Mouse (Mus musculus) testis, postnatal 14 days (tissue): ENCODE data around the gene H2-M3.
"Not testable (repeated sequence)": the region's sequence is repeated elsewhere in the genome, so short reads cannot be mapped to it uniquely, and the experiment has no call there.

Source experiments
- DNase-seq: peaks from one replicate; pipeline ENCODE4 v3.0.0; 2021; ENCODE audit warnings: low spot score

Gene H2-M3

DNA sequence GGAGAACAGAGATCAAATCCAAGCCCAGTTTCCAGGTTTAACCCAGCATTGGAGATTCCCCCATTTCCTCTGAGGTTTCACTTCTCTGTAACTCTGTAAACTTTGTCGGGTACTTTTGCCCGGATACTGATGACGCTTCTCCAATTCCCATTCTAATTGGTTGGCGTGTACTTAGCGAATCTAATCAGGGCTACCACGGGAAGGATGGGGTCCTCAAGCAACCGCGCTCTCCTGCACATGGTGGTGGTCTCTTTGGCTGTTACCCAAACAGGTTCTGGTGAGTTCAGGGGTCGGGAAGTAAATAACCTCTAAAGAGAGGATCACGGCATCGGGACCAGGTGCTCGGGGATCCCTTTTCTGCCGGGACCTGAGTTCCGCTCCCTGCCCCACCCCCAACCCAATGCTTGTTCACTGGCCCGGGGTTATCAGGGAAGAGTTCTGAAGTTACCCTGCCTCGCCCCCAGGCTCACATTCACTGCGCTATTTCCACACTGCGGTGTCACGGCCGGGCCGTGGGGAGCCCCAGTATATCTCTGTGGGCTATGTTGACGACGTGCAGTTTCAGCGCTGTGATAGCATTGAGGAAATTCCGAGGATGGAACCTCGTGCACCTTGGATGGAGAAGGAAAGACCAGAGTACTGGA, at the start of gene H2-M3:
Gene H2-M3 (plus strand): TSS at position 163 of the 644 bp plus-strand sequence.
- DNase-seq, result peak; percentile 79

DNA sequence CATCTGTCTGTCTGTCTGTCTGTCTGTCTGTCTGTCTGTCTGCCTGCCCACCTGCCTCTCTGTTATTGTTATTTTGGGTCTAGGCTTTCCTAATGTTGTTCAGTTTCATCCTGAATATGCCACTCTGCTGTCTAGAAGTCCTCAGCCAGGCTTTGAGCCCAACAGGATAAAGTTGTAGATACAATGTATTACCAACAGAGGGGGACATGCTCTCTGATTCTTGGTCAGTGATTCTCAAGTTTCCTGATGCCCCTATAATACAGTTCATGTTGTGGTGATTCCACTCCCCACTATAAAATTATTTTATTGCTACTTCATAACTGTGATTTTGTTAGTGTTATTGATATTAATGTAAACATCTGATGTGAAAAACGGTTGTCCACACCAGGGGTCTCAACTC, 48.1 kb upstream of the H2-M3 start:
- no peak for DNase-seq

- not testable (repeated sequence) for DNase-seq
Observed at GRCm38 (mm10) chr17:37237230-37237629, 32.8 kb upstream of the H2-M3 start, which contains the start of gene Olfr97. Gene Olfr97 (minus strand): TSS chr17:37237330.

DNA sequence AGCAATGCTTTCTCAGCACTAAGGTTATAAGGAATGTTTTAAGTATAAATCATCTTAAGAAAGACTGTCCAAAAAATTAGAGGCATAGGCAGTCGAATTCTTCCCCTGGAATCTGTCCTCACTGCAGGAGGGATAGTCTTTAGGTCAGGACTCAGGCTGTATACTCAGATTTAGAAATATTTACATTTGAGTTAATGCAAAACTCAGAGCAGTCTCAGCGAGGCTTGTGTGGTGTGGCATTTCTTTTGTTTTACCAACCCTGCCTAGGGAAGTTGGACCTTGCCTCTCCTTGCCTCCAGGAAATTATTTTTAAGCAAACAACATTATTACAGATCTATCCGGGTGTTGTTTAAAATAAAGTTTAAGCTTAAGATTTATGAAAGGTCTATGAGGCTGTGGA, 27.8 kb upstream of the H2-M3 start:
- DNase-seq, result no peak

DNA sequence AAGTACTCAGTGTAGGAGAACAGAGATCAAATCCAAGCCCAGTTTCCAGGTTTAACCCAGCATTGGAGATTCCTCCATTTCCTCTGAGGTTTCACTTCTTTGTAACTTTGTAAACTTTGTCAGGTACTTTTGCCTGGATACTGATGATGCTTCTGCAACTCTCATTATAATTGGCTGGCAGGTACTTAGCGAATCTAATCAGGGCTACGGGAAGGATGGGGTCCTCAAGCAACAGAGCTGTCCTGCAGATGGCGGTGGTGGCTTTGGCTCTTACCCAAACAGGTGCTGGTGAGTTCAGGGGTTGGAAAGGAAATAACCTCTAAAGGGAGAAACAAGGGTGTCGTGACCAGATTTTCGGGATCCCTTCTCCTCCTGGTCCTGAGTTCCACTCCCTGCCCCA, 23.3 kb upstream of the H2-M3 start:
- peak; percentile 12 for DNase-seq

DNA sequence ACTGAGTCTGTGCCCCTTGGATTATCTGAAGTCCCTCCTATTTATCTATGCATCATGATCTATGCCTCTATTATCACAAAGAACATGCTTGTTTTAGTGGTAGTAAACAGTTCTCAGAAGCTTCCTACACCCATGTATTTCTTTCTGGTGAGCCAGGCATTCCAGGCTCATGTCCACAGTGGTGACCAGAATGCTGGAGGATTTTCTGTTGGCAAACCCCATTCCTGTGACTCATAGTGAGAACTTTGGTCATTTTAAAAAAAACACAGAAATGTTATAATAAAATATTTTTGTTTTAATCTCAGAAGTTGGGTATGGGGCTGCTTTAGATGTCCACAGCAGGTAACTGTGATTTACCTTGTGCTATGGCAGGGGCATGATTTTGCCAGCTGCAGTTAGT, 20.6 kb upstream of the H2-M3 start:
- DNase-seq, result no peak

DNA sequence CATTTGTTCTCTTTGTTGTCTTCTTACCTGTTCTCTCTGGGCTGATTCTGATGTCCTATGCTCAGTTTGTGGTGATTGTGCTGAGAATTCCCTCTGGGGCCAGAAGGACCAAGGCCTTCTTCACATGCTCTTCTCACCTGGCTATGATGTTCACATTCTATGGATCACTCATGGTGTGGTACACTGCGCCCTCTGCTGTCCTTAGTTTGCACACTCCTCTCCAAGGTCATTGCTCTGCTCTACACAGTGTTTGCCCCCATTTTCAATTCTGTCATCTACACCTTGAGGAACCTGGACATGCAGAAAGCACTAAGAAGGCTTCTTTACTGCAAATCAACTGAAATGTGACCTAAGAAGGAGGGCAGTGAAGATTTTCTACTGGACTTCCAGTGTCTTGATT, 19.5 kb upstream of the H2-M3 start:
- no peak for DNase-seq

DNA sequence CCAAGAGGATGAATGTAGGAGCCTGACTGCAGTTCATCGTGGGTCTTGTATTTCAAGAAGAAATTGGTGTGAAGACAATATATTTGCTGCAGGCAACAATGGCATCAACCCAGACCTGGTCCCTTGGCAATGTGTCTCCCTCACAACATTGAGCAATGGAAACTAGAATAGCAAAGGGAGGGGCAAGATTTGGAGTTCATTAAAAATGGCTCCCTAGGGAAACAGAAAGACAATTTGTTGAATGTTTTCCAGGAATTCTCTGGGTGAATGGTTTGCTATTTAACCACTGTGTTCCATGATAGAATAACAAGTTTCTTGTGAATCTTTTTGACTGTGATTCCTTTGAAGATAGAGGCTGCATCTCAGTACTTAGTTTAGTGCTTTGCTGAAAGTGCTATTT, 6.4 kb upstream of the H2-M3 start, which contains the start of gene Olfr98:
Gene Olfr98 (minus strand): TSS at position 124 of the 400 bp plus-strand sequence.
- no peak for DNase-seq

DNA sequence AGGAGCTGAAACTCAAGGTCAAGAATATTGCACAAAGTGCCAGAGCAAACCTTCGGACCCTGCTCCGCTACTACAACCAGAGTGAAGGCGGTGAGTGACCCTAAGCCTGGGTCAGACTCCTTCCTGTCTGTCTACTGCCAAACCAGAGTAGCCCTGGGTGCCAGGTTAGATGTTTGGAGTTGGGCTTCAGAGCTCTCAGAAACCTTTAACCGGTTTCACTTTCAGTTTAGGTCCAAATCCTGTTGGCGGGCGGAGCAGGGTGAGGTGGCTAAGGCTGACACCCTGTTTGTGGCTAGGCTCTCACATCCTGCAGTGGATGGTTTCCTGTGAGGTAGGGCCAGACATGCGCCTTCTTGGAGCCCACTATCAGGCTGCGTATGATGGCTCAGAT, 677 bp downstream of the H2-M3 start:
- DNase-seq, result peak; percentile 7

DNA sequence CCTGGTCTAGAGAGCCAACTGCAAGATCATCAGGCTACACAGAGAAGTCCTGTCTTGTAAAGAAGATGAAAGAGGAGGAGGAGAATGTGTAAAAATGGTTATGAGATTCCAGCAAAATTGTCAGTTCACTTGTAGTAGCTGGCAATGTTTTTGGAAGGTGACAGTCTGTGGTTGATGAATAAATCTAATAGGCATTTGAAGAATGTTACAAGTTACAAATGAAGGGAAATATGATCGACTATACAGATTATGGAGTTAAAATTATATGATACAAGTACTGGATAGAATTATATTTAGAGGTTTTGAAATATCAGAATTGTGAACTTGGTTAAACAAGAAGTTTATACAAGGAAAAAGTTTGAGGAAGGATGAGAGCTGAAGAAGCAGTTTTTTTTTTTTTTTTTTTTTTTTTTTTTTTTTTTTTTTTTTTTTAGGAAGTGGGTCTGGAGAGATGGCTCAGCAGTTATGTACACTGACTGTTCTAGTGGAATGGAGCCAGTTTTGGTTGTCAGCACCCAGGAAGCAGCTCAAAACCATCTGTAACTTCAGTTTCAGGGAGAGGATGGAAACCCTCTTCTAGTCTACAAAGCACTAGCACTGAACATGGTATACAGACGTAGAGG, 5.7 kb downstream of the H2-M3 start:
- no peak for DNase-seq

DNA sequence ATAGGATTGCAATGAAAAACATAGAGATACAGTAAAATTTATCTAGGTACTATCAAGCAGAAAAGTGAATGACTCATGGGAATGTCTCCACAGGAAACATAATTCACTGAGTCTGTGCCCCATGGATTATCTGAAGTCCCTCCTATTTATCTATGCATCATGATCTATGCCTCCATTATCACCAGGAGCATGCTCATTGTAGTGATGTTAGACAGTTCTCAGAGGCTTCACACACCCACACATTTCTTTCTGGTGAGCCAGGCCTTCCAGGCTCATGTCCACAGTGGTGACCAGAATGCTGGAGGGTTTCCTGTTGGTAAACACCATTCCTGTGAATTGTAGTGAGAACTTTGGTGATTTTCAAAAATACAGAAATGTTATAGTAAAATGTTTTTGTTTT, 6.6 kb downstream of the H2-M3 start:
- DNase-seq, result no peak

- no peak for DNase-seq
Observed at GRCm38 (mm10) chr17:37280331-37280730, 10.3 kb downstream of the H2-M3 start.

DNA sequence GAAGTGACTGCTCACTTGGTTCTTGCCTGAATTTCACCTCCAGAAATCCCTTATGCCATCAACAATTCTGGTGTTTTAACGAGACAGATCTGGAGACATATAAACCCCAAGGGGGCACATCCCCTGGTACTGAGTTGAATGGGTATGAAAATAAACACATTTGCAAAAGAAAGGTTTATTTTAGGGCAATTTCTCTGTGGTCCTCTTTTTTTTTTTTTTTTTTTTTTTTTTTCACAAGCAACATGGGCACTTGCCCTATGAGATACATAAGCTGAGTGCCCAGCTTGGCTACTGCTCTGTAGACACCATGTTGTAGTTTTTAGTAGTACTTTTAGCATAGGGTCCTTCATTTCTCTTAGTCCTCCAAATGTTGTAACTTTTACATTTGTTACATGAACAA, 13.3 kb downstream of the H2-M3 start, which contains the start of gene Olfr99:
Gene Olfr99 (minus strand): TSS at position 101 of the 400 bp plus-strand sequence.
- DNase-seq, result no peak

- DNase-seq, result no peak
Observed at GRCm38 (mm10) chr17:37304213-37304612, 34.2 kb downstream of the H2-M3 start, which contains the start of gene Olfr101. Gene Olfr101 (minus strand): TSS chr17:37304313.

GRCm38 (mm10) chr17:37308483-37308882, 38.5 kb downstream of the H2-M3 start:
- no peak for DNase-seq

- no peak for DNase-seq
Observed at GRCm38 (mm10) chr17:37310146-37310699, 40.2 kb downstream of the H2-M3 start.

GRCm38 (mm10) chr17:37316954-37317353, 46.9 kb downstream of the H2-M3 start, which contains the start of gene Olfr102:
Gene Olfr102 (minus strand): TSS chr17:37317054.
- no peak for DNase-seq
